Mouse (Mus musculus) olfactory bulb, adult 2 months (tissue): ENCODE results near the gene Fat4.

Source experiments
- CTCF ChIP-seq: fragments of 200-500 bp; IDR thresholded peaks from 2 replicates; pipeline ENCODE4 v1.5.1; 2012; ENCODE audit warnings: low read depth, mild to moderate bottlenecking, low read length, moderate library complexity; ENCODE audit not compliant: insufficient read depth
- POLR2A ChIP-seq: fragments of 200-500 bp; IDR thresholded peaks from 2 replicates; pipeline ENCODE4 v1.6.1; 2012; ENCODE audit warnings: mild to moderate bottlenecking, low read depth, low read length, moderate library complexity; ENCODE audit not compliant: insufficient read depth

GRCm38 (mm10) chr3:38871291-38871690 is 15.4 kb upstream of the Fat4 start:
- TF ChIP-seq CTCF: no peak
- no peak for TF ChIP-seq POLR2A
